Mouse (Mus musculus): ENCODE results near the gene Ldhd.

GRCm38 (mm10) chr8:111628401-111628800, 1.8 kb downstream of the Ldhd start:
- TF ChIP-seq CTCF (IDR thresholded peaks at IDR 0.05; ENCODE audit: low read depth) (no peak), EP300 (IDR thresholded peaks at IDR 0.05; ENCODE audit: low read depth) (no peak)

All from liver, postnatal 0 days (tissue).